Mouse (Mus musculus) testis, adult 2 months (tissue): ENCODE data around the gene Snph. TPM values are rescaled to one million over a fixed set of nuclear protein-coding genes. Genes with fewer than 3 reads are reported as not detected.

ENCODE experiments used
- H3K27ac ChIP-seq: fragments of 200-500 bp; 2 replicates; pipeline ENCODE4 v1.5.1; 2012; ENCODE audit warnings: low read depth, low read length; ENCODE audit not compliant: control insufficient read depth, insufficient read depth
- H3K27me3 ChIP-seq: fragments of 200-500 bp; 2 replicates; pipeline ENCODE4 v1.6.1; 2012; ENCODE audit warnings: mild to moderate bottlenecking, low read length, moderate library complexity; ENCODE audit not compliant: control insufficient read depth, insufficient read depth
- H3K36me3 ChIP-seq: fragments of 200-500 bp; 2 replicates; pipeline ENCODE4 v1.6.1; 2012; ENCODE audit warnings: mild to moderate bottlenecking, low read length; ENCODE audit not compliant: control insufficient read depth, insufficient read depth
- H3K4me1 ChIP-seq: fragments of 200-500 bp; 2 replicates; pipeline ENCODE4 v1.6.1; 2012; ENCODE audit warnings: low read length; ENCODE audit not compliant: control insufficient read depth, insufficient read depth
- H3K4me3 ChIP-seq: fragments of 200-500 bp; 2 replicates; pipeline ENCODE4 v1.5.1; 2012; ENCODE audit warnings: low read depth, mild to moderate bottlenecking, low read length, moderate library complexity, mixed read lengths; ENCODE audit not compliant: control insufficient read depth
- CTCF ChIP-seq: fragments of 200-500 bp; IDR thresholded peaks from 2 replicates; pipeline ENCODE4 v1.5.1; 2012; ENCODE audit warnings: low read depth, mild to moderate bottlenecking, inconsistent platforms, low read length, moderate library complexity; ENCODE audit not compliant: control insufficient read depth, insufficient read depth, insufficient replicate concordance
- POLR2A ChIP-seq: fragments of 200-500 bp; IDR thresholded peaks from 2 replicates; pipeline ENCODE4 v1.6.1; 2012; ENCODE audit warnings: low read depth, mild to moderate bottlenecking, inconsistent platforms, low read length, moderate library complexity; ENCODE audit not compliant: control insufficient read depth
- polyA plus RNA-seq: library from polyadenylated mRNA; depleted of rRNA; stranded (reverse); fragments of >200 nt; gene quantifications from 2 replicates; pipeline ENCODE4 v1.2.3, GENCODE M21; 2012; rRNA removed

Snph gene
- 0.05 and 0.20 TPM in 2 replicates for polyA plus RNA-seq

DNA sequence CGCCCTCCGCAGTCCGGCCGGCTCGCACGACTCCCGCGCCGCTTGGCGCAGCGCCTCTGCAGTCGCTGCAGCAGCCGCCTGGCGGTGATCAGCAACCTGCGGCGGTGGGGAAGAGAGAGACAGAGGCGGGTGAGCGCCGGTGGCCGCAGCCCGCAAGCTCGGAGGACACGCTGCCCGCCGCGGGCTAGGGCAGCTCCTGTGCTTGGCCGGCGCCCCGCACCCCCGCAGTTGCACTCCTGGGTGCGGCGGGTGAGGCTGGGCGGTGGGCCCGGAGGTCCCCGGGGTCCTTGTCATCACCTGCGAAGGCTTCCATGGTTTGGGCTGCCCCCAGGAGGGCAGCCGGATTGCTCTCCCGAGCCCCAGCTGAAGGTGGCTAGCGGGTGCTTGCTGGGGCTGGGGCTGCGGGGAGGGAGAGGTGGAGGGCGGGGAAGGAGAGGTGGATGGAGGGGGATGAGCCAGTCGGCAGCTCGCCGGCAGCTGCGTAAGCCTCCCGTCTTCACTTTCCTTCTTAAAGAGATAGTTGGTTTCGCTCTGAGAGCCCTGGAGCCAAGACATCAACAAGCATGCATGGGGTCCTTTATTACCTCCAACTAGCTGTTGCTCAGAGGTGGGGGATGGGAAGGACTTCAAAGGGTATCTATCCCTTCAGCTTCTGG, at the start of gene Snph:
Snph (minus strand) TSS at position 435 of the 656 bp plus-strand sequence.
- no peak within 1 kb of the TSS for H3K27ac ChIP-seq
- peak within 1 kb of the TSS; percentile 26 for H3K4me3 ChIP-seq
- no peaks in the 10 kb centered on the region; the same call in 1 of the 2 replicates for H3K27me3 ChIP-seq
- H3K4me1 ChIP-seq, result peaks cover 2% of the 10 kb centered on the region
- H3K36me3 ChIP-seq, result no peaks in the 10 kb centered on the region
- TF ChIP-seq POLR2A, result no peak
- TF ChIP-seq CTCF, result no peak

GRCm38 (mm10) chr2:151676234-151676633, 43.8 kb upstream of the Snph start:
- H3K36me3 ChIP-seq, result no peaks in the 10 kb centered on the region
- no peak for TF ChIP-seq POLR2A
- no peak for TF ChIP-seq CTCF
- no peak overlapping the region for H3K27ac ChIP-seq
- no peaks in the 10 kb centered on the region for H3K27me3 ChIP-seq
- no peak overlapping the region for H3K4me3 ChIP-seq
- H3K4me1 ChIP-seq, result no peaks in the 10 kb centered on the region

- TF ChIP-seq CTCF, result no peak
- TF ChIP-seq POLR2A, result no peak
- H3K27ac ChIP-seq, result no peak overlapping the region
- peaks cover 3% of the 10 kb centered on the region; the same call in 1 of the 2 replicates for H3K4me1 ChIP-seq
- no peaks in the 10 kb centered on the region for H3K36me3 ChIP-seq
- H3K4me3 ChIP-seq, result peak overlapping the region; percentile 30
- no peaks in the 10 kb centered on the region for H3K27me3 ChIP-seq
These were observed 38.6 kb upstream of the Snph start for GRCm38 (mm10) chr2:151670968-151671329.

GRCm38 (mm10) chr2:151670026-151670967, 37.9 kb upstream of the Snph start:
- Histone ChIP-seq H3K4me1 (peaks cover 3% of the 10 kb centered on the region; the same call in 1 of the 2 replicates), H3K4me3 (peak overlapping the region; percentile 64), H3K36me3 (no peaks in the 10 kb centered on the region), H3K27me3 (no peaks in the 10 kb centered on the region), H3K27ac (peak overlapping the region; percentile 23; the same call in 1 of the 2 replicates)
- TF ChIP-seq POLR2A, result no peak
- no peak for TF ChIP-seq CTCF

- Histone ChIP-seq H3K27me3 (no peaks in the 10 kb centered on the region), H3K36me3 (no peaks in the 10 kb centered on the region), H3K27ac (no peak within 1 kb of the TSS), H3K4me3 (no peak within 1 kb of the TSS), H3K4me1 (peaks cover 3% of the 10 kb centered on the region; the same call in 1 of the 2 replicates)
- TF ChIP-seq CTCF (no peak), POLR2A (no peak)
These were observed 36.0 kb upstream of the Snph start, which contains the start of gene Rad21l for GRCm38 (mm10) chr2:151668433-151668832. Gene Rad21l, minus strand, starts transcription at chr2:151668533.

DNA sequence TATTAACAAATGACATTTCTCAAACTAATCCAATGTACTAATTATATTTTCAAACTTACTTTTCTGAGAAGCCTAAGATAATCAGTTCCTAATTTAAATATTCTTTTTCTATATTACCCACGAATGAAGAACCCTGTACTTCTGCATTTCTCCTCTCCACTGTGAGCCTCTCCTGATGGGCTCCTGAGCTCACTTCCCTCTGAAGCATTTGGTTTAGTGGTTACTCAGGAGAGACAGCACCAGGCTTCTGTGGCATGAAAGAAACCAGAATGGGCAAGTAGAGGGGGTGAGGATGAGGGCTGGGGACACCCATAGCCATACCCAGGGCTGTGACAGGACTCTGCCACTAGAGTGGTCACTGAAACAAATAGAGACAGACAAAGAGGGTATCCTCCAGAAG, 19.7 kb upstream of the Snph start:
- no peak overlapping the region for H3K4me3 ChIP-seq
- H3K4me1 ChIP-seq, result no peaks in the 10 kb centered on the region
- H3K27ac ChIP-seq, result no peak overlapping the region
- H3K27me3 ChIP-seq, result no peaks in the 10 kb centered on the region
- H3K36me3 ChIP-seq, result no peaks in the 10 kb centered on the region
- TF ChIP-seq POLR2A (no peak), CTCF (no peak)

DNA sequence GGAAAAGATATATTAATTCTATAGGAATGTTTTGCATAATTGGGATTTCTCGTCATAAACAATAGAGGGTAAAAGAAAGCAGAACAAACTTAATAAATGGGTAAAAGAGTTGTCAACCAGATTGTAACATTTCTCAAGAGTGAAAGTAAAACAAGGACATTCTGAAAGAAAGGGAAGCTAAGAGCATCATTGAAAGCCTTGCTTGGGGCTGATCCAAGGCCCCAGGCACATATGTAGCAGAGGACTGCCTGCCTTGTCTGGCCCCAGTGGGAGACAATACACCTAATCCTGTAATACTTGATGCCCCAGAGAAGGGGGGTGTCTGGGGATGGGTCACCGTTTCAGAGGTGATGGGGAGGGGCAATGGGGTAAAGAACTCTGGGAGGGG, 3.6 kb upstream of the Snph start:
- Histone ChIP-seq H3K4me1 (peaks cover 2% of the 10 kb centered on the region), H3K36me3 (no peaks in the 10 kb centered on the region), H3K27ac (no peak overlapping the region), H3K27me3 (no peaks in the 10 kb centered on the region; the same call in 1 of the 2 replicates), H3K4me3 (no peak overlapping the region)
- TF ChIP-seq CTCF (no peak), POLR2A (no peak)
